ENCODE assay signal across 9 mouse cellular contexts in genomic region chr11:21864000-21864399, GRCm38 (mm10).
DNase-seq lines count a peak whose midpoint lies in the region; ATAC-seq lines count a peak whose summit lies in the region.
"Had no signal": no experiment of that assay in that cellular context is flagged by ENCODE, and none has a peak within 500 bp of the region (broad histone marks: within the 10 kb centered on the region; RNA-seq: fewer than 3 reads in every experiment).

No protein-coding gene starts in this region.

- WGBS in forebrain, embryonic 12.5 days, result 43% methylated on average over 6 of the region's 6 CpGs
- WGBS in limb, embryonic 12.5 days, result 39% methylated on average over 6 of the region's 6 CpGs
- WGBS in liver, embryonic 11.5 days, result 73% methylated on average over 6 of the region's 6 CpGs

- H3K9me3 ChIP-seq in forebrain, embryonic 12.5 days, result no peaks in the 10 kb centered on the region
- peaks cover 5% of the 10 kb centered on the region; the same call in 1 of the 2 replicates for H3K9me3 ChIP-seq in limb, embryonic 12.5 days
- no peaks in the 10 kb centered on the region for H3K9me3 ChIP-seq in liver, embryonic 11.5 days (ENCODE audit: control insufficient read depth, low read length)
- H3K9me3 ChIP-seq: liver, embryonic 13.5 days had no signal

- no peaks in the 10 kb centered on the region for H3K36me3 ChIP-seq in forebrain, embryonic 12.5 days (replicated peaks)
- no peaks in the 10 kb centered on the region for H3K36me3 ChIP-seq in limb, embryonic 12.5 days
- H3K36me3 ChIP-seq in liver, embryonic 11.5 days (ENCODE audit: control insufficient read depth, insufficient read depth, low read length), result no peaks in the 10 kb centered on the region
- H3K36me3 ChIP-seq: liver, embryonic 13.5 days had no signal

- H3K4me3 ChIP-seq in forebrain, embryonic 12.5 days (replicated peaks), result no peak overlapping the region
- H3K4me3 ChIP-seq in limb, embryonic 12.5 days (replicated peaks), result no peak overlapping the region
- no peak overlapping the region for H3K4me3 ChIP-seq in liver, embryonic 11.5 days (ENCODE audit: low read depth, low read length)
- H3K4me3 ChIP-seq: liver, embryonic 13.5 days had no signal

- no peak overlapping the region for H3K9ac ChIP-seq in forebrain, embryonic 12.5 days
- no peak overlapping the region for H3K9ac ChIP-seq in limb, embryonic 12.5 days (replicated peaks)
- no peak overlapping the region for H3K9ac ChIP-seq in liver, embryonic 11.5 days (ENCODE audit: low read depth, low read length)
- H3K9ac ChIP-seq: liver, embryonic 13.5 days had no signal

- H3K4me2 ChIP-seq in forebrain, embryonic 12.5 days, result no peak overlapping the region
- no peak overlapping the region for H3K4me2 ChIP-seq in limb, embryonic 12.5 days
- no peak overlapping the region for H3K4me2 ChIP-seq in liver, embryonic 11.5 days
- H3K4me2 ChIP-seq: liver, embryonic 13.5 days had no signal

- peak overlapping the region; percentile 59 for H3K27ac ChIP-seq in forebrain, embryonic 12.5 days
- no peak overlapping the region for H3K27ac ChIP-seq in limb, embryonic 12.5 days
- no peak overlapping the region for H3K27ac ChIP-seq in liver, embryonic 11.5 days (ENCODE audit: low read depth, low read length)
- H3K27ac ChIP-seq: liver, embryonic 13.5 days had no signal

- peak; percentile 65 for ATAC-seq in forebrain, embryonic 12.5 days (ENCODE audit: low FRiP score)
- ATAC-seq in limb, embryonic 12.5 days (ENCODE audit: insufficient number of reproducible peaks, insufficient read depth, low FRiP score, low TSS enrichment, low read depth), result peak; percentile 59; the same call in 1 of the 2 replicates
- no peak for ATAC-seq in liver, embryonic 11.5 days (replicated peaks; ENCODE audit: low FRiP score)

- no peaks in the 10 kb centered on the region for H3K27me3 ChIP-seq in forebrain, embryonic 12.5 days
- no peaks in the 10 kb centered on the region for H3K27me3 ChIP-seq in limb, embryonic 12.5 days
- H3K27me3 ChIP-seq in liver, embryonic 11.5 days (replicated peaks; ENCODE audit: control insufficient read depth, insufficient read depth, low read length), result no peaks in the 10 kb centered on the region
- H3K27me3 ChIP-seq: liver, embryonic 13.5 days had no signal

- DNase-seq in Muller cell, postnatal 12 days (ENCODE audit: inconsistent ontology term), result peak; percentile 34
- DNase-seq in adrenal gland, adult 8-10 months, result peak; percentile 9
- DNase-seq in left cerebral cortex, adult 11 months (ENCODE audit: low spot score), result no peak
- DNase-seq in ovary, postnatal 14 days (ENCODE audit: low spot score), result no peak
- no peak for DNase-seq in liver, embryonic 11.5 days (ENCODE audit: low spot score)
- no peak for DNase-seq in gastrocnemius, postnatal 4 days (ENCODE audit: low spot score in 2 of 2)
- DNase-seq: liver, embryonic 13.5 days had no signal

- peaks cover 11% of the 10 kb centered on the region for H3K4me1 ChIP-seq in forebrain, embryonic 12.5 days
- peaks cover 8% of the 10 kb centered on the region for H3K4me1 ChIP-seq in limb, embryonic 12.5 days (replicated peaks)
- no peaks in the 10 kb centered on the region for H3K4me1 ChIP-seq in liver, embryonic 11.5 days (replicated peaks; ENCODE audit: control insufficient read depth, insufficient read depth, low read length)
- H3K4me1 ChIP-seq: liver, embryonic 13.5 days had no signal

Comparison
In these comparisons a context has a peak if more than half of its experiments do, and no peak if none do; other contexts are left out.
1. DNase-seq: peak in Muller cell, postnatal 12 days (single experiment) and adrenal gland, adult 8-10 months (single experiment); none in left cerebral cortex, adult 11 months (single experiment), ovary, postnatal 14 days (single experiment), liver, embryonic 11.5 days (single experiment) and gastrocnemius, postnatal 4 days (0 of 2).